Mouse (Mus musculus) gonadal fat pad, adult 2 months (tissue): ENCODE results near the gene Dcun1d1. TPM values are rescaled to one million over a fixed set of nuclear protein-coding genes. Genes with fewer than 3 reads are reported as not detected.

ENCODE experiments used
- DNase-seq: peaks from one replicate; pipeline ENCODE4 v3.0.0-alpha.2; 2012; ENCODE audit warnings: low read depth
- polyA plus RNA-seq: library from polyadenylated mRNA; depleted of rRNA; stranded (reverse); fragments of >200 nt; gene quantifications from 2 replicates; pipeline ENCODE4 v1.2.3, GENCODE M21; 2012; rRNA removed

The Dcun1d1 gene
- polyA plus RNA-seq, 1 experiment = 5.8 TPM

GRCm38 (mm10) chr3:35931359-35931758, 5.9 kb downstream of the Dcun1d1 start:
- DNase-seq = no peak

- no peak for DNase-seq
Observed at GRCm38 (mm10) chr3:35929831-35930230, 7.4 kb downstream of the Dcun1d1 start.

GRCm38 (mm10) chr3:35929406-35929805, 7.8 kb downstream of the Dcun1d1 start:
- no peak for DNase-seq

- DNase-seq = no peak
Observed at GRCm38 (mm10) chr3:35925852-35926251, 11.4 kb downstream of the Dcun1d1 start.

- DNase-seq = no peak
Observed at GRCm38 (mm10) chr3:35924007-35924406, 13.2 kb downstream of the Dcun1d1 start.

- no peak for DNase-seq
Observed at GRCm38 (mm10) chr3:35923495-35923894, 13.8 kb downstream of the Dcun1d1 start.

GRCm38 (mm10) chr3:35922522-35922921, 14.7 kb downstream of the Dcun1d1 start:
- no peak for DNase-seq

GRCm38 (mm10) chr3:35918229-35918628, 19.0 kb downstream of the Dcun1d1 start:
- no peak for DNase-seq

GRCm38 (mm10) chr3:35908982-35909680, 28.1 kb downstream of the Dcun1d1 start:
- DNase-seq = no peak

GRCm38 (mm10) chr3:35900555-35901204, 36.6 kb downstream of the Dcun1d1 start:
- DNase-seq = no peak

- no peak for DNase-seq
Observed at GRCm38 (mm10) chr3:35899109-35899508, 38.1 kb downstream of the Dcun1d1 start.

GRCm38 (mm10) chr3:35897900-35898299, 39.3 kb downstream of the Dcun1d1 start:
- no peak for DNase-seq

GRCm38 (mm10) chr3:35893156-35893555, 44.1 kb downstream of the Dcun1d1 start:
- DNase-seq = no peak

- no peak for DNase-seq
Observed at GRCm38 (mm10) chr3:35891123-35891522, 46.1 kb downstream of the Dcun1d1 start.

- DNase-seq = no peak
Observed at GRCm38 (mm10) chr3:35889531-35889930, 47.7 kb downstream of the Dcun1d1 start.

- DNase-seq = no peak
Observed at GRCm38 (mm10) chr3:35883267-35883666, 54.0 kb downstream of the Dcun1d1 start.

- DNase-seq = no peak
Observed at GRCm38 (mm10) chr3:35849326-35849725, 87.9 kb downstream of the Dcun1d1 start.

Other genes with a start within 250 kb of the Dcun1d1 start
- gene Atp11b, start 183.3 kb downstream of the Dcun1d1 start, polyA plus RNA-seq = 30.6 and 31.2 TPM in 2 replicates
- 40.5 and 40.7 TPM in 2 replicates for gene Mccc1, start 63.2 kb upstream of the Dcun1d1 start, polyA plus RNA-seq
- gene Ccdc144b, start 116.1 kb upstream of the Dcun1d1 start, polyA plus RNA-seq = 0.13 and 0.14 TPM in 2 replicates
- gene Acad9, start 128.5 kb upstream of the Dcun1d1 start, polyA plus RNA-seq = 27.5 and 39.8 TPM in 2 replicates
- gene D3Ertd254e, start 213.6 kb upstream of the Dcun1d1 start, polyA plus RNA-seq = 1.5 and 2.3 TPM in 2 replicates